Mouse (Mus musculus) MEL (cell line): Measurements from ENCODE around the gene Mmgt2. TPM values are rescaled to one million over a fixed set of nuclear protein-coding genes. Genes with fewer than 3 reads are reported as not detected.

ENCODE experiments used
- DNase-seq: peaks from one replicate; pipeline ENCODE4 v3.0.0; 2011; ENCODE audit warnings: low read depth, low spot score
- H3K27ac ChIP-seq: 2 replicates; pipeline ENCODE4 v1.5.1; 2012; ENCODE audit warnings: low read depth, mild to moderate bottlenecking, control low read depth, low read length, moderate library complexity; ENCODE audit not compliant: control insufficient read depth
- H3K27me3 ChIP-seq, 2 experiments: fragments of 150-350 bp in 1 of 2; sonication (generic) in 1 of 2; 2 replicates each; pipeline ENCODE4 v1.6.1; 2012; ENCODE audit warnings: low read length in 2 of 2, mild to moderate bottlenecking in 2 of 2, improper control_type of control experiment in 1 of 2, moderate library complexity in 1 of 2; ENCODE audit not compliant: insufficient read depth in 2 of 2, control insufficient read depth in 1 of 2
- H3K36me3 ChIP-seq, 2 experiments: 2 replicates each; pipeline ENCODE4 v1.6.1; 2012 to 2014; ENCODE audit warnings: low read length in 2 of 2, improper control_type of control experiment in 1 of 2, inconsistent platforms in 1 of 2, mild to moderate bottlenecking in 1 of 2; ENCODE audit not compliant: insufficient read depth in 2 of 2, control insufficient read depth in 1 of 2
- H3K4me1 ChIP-seq, 2 experiments: fragments of 150-350 bp in 1 of 2; sonication (generic) in 1 of 2; 2 replicates each; pipeline ENCODE4 v1.6.1; 2012; ENCODE audit warnings: low read length in 2 of 2, improper control_type of control experiment in 1 of 2, mild to moderate bottlenecking in 1 of 2; ENCODE audit not compliant: insufficient read depth in 2 of 2, control insufficient read depth in 1 of 2
- H3K4me3 ChIP-seq, 2 experiments: fragments of 150-350 bp in 1 of 2; sonication (generic) in 1 of 2; 2 replicates each; pipeline ENCODE4 v1.5.1; 2012; ENCODE audit warnings: low read depth in 2 of 2, low read length in 2 of 2, mild to moderate bottlenecking in 2 of 2, moderate library complexity in 2 of 2, control low read depth in 1 of 2, improper control_type of control experiment in 1 of 2; ENCODE audit not compliant: control insufficient read depth in 1 of 2, insufficient read depth in 1 of 2
- H3K79me2 ChIP-seq: 2 replicates; pipeline ENCODE4 v1.6.1; 2012; ENCODE audit warnings: mild to moderate bottlenecking, low read length, moderate library complexity; ENCODE audit not compliant: control insufficient read depth, poor library complexity, insufficient read depth
- H3K9ac ChIP-seq: 2 replicates; pipeline ENCODE4 v1.6.1; 2012; ENCODE audit warnings: low read depth, mild to moderate bottlenecking, control low read depth, low read length, moderate library complexity; ENCODE audit not compliant: control insufficient read depth, poor library complexity, severe bottlenecking
- H3K9me3 ChIP-seq: fragments of 150-350 bp; sonication (generic); replicated peaks from 2 replicates; pipeline ENCODE4 v1.6.1; 2012; ENCODE audit warnings: mild to moderate bottlenecking, low read length, improper control_type of control experiment, moderate library complexity; ENCODE audit not compliant: insufficient read depth
- BHLHE40 ChIP-seq: IDR thresholded peaks from 2 replicates; pipeline ENCODE4 v1.6.1; 2012; ENCODE audit warnings: low read depth, mild to moderate bottlenecking, inconsistent platforms, low read length, improper control_type of control experiment, borderline replicate concordance
- CTCF ChIP-seq, 3 experiments: IDR thresholded peaks in 2 of 3; conservative IDR thresholded peaks in 1 of 3; 2 replicates each; pipeline ENCODE4 v1.5.1; 2011 to 2012; ENCODE audit warnings: low read length in 3 of 3, low read depth in 2 of 3, mild to moderate bottlenecking in 2 of 3, improper control_type of control experiment in 1 of 3, inconsistent platforms in 1 of 3, mixed read lengths in 1 of 3, moderate library complexity in 1 of 3; ENCODE audit not compliant: control insufficient read depth in 1 of 3, insufficient read depth in 1 of 3, poor library complexity in 1 of 3, severe bottlenecking in 1 of 3
- E2F4 ChIP-seq: IDR thresholded peaks from 2 replicates; pipeline ENCODE4 v1.6.1; 2011; ENCODE audit warnings: low read depth, low read length, improper control_type of control experiment, borderline replicate concordance
- EP300 ChIP-seq, 2 experiments: IDR thresholded peaks; 2 replicates each; pipeline ENCODE4 v1.6.1; 2011; ENCODE audit warnings: improper control_type of control experiment in 2 of 2, low read length in 2 of 2, low read depth in 1 of 2, mild to moderate bottlenecking in 1 of 2
- ETS1 ChIP-seq: IDR thresholded peaks from 2 replicates; pipeline ENCODE4 v1.6.1; 2012; ENCODE audit warnings: low read depth, mild to moderate bottlenecking, inconsistent platforms, low read length, improper control_type of control experiment, moderate library complexity
- GABPA ChIP-seq: IDR thresholded peaks from 2 replicates; pipeline ENCODE4 v1.6.1; 2012; ENCODE audit warnings: low read depth, mild to moderate bottlenecking, inconsistent platforms, low read length, improper control_type of control experiment, moderate library complexity
- GATA1 ChIP-seq: IDR thresholded peaks from 2 replicates; pipeline ENCODE4 v1.6.1; 2011; ENCODE audit warnings: low read depth, low read length, improper control_type of control experiment
- HCFC1 ChIP-seq: IDR thresholded peaks from 2 replicates; pipeline ENCODE4 v1.6.1; 2012; ENCODE audit warnings: low read depth, mild to moderate bottlenecking, inconsistent platforms, low read length, improper control_type of control experiment, moderate library complexity
- JUND ChIP-seq: IDR thresholded peaks from 2 replicates; pipeline ENCODE4 v1.6.1; 2011; ENCODE audit warnings: low read depth, mild to moderate bottlenecking, improper control_type of control experiment, low read length
- KAT2A ChIP-seq: conservative IDR thresholded peaks from 2 replicates; pipeline ENCODE4 v1.6.1; 2012; ENCODE audit warnings: low read depth, low read length, improper control_type of control experiment, inconsistent platforms
- MAFK ChIP-seq: IDR thresholded peaks from 2 replicates; pipeline ENCODE4 v1.6.1; 2011; ENCODE audit warnings: low read depth, mild to moderate bottlenecking, low read length, improper control_type of control experiment, borderline replicate concordance
- MAX ChIP-seq: IDR thresholded peaks from 2 replicates; pipeline ENCODE4 v1.6.1; 2011; ENCODE audit warnings: low read length, improper control_type of control experiment
- MAZ ChIP-seq: IDR thresholded peaks from 2 replicates; pipeline ENCODE4 v1.6.1; 2012; ENCODE audit warnings: low read depth, mild to moderate bottlenecking, inconsistent platforms, low read length, improper control_type of control experiment
- MXI1 ChIP-seq: IDR thresholded peaks from 2 replicates; pipeline ENCODE4 v1.6.1; 2011; ENCODE audit warnings: mild to moderate bottlenecking, low read depth, low read length, improper control_type of control experiment
- MYB ChIP-seq: IDR thresholded peaks from 2 replicates; pipeline ENCODE4 v1.6.1; 2011; ENCODE audit warnings: mild to moderate bottlenecking, low read depth, low read length, improper control_type of control experiment
- MYC ChIP-seq: IDR thresholded peaks from 2 replicates; pipeline ENCODE4 v1.6.1; 2011; ENCODE audit warnings: low read depth, mild to moderate bottlenecking, low read length, improper control_type of control experiment, moderate library complexity
- RAD21 ChIP-seq: IDR thresholded peaks from 2 replicates; pipeline ENCODE4 v1.6.1; 2011; ENCODE audit warnings: mild to moderate bottlenecking, low read depth, low read length, improper control_type of control experiment
- SIN3A ChIP-seq: IDR thresholded peaks from 2 replicates; pipeline ENCODE4 v1.6.1; 2012; ENCODE audit warnings: low read length, improper control_type of control experiment, inconsistent platforms
- SMC3 ChIP-seq: IDR thresholded peaks from 2 replicates; pipeline ENCODE4 v1.6.1; 2011; ENCODE audit warnings: low read depth, low read length, improper control_type of control experiment
- TAL1 ChIP-seq: IDR thresholded peaks from 2 replicates; pipeline ENCODE4 v1.6.1; 2012; ENCODE audit warnings: mild to moderate bottlenecking, inconsistent platforms, low read length, moderate library complexity, mixed read lengths
- TBP ChIP-seq: IDR thresholded peaks from 2 replicates; pipeline ENCODE4 v1.8.0; 2011; ENCODE audit warnings: low read depth, low read length, improper control_type of control experiment
- TCF12 ChIP-seq: IDR thresholded peaks from 2 replicates; pipeline ENCODE4 v1.6.1; 2014; ENCODE audit warnings: low read depth, mild to moderate bottlenecking, inconsistent platforms, low read length, improper control_type of control experiment, moderate library complexity
- USF1 ChIP-seq: IDR thresholded peaks from 2 replicates; pipeline ENCODE4 v1.6.1; 2014; ENCODE audit warnings: low read depth, mild to moderate bottlenecking, inconsistent platforms, low read length, improper control_type of control experiment, moderate library complexity
- USF2 ChIP-seq, 2 experiments: IDR thresholded peaks; 2 replicates each; pipeline ENCODE4 v1.6.1; 2011 to 2012; ENCODE audit warnings: improper control_type of control experiment in 2 of 2, low read length in 2 of 2, borderline replicate concordance in 1 of 2, inconsistent platforms in 1 of 2, low read depth in 1 of 2, mild to moderate bottlenecking in 1 of 2; ENCODE audit not compliant: insufficient read depth in 1 of 2
- ZC3H11A ChIP-seq: IDR thresholded peaks from 2 replicates; pipeline ENCODE4 v1.6.1; 2012; ENCODE audit warnings: low read depth, mild to moderate bottlenecking, inconsistent platforms, low read length, improper control_type of control experiment
- ZKSCAN1 ChIP-seq: IDR thresholded peaks from 2 replicates; pipeline ENCODE4 v1.6.1; 2012; ENCODE audit warnings: low read depth, mild to moderate bottlenecking, inconsistent platforms, low read length, improper control_type of control experiment, moderate library complexity
- ZMIZ1 ChIP-seq: IDR thresholded peaks from 2 replicates; pipeline ENCODE4 v1.6.1; 2012; ENCODE audit warnings: low read depth, mild to moderate bottlenecking, inconsistent platforms, low read length, improper control_type of control experiment, moderate library complexity
- polyA plus RNA-seq, 2 experiments: library from polyadenylated mRNA; stranded (reverse) in 1 of 2; unstranded in 1 of 2; fragments of >175 nt in 1 of 2; fragments of >200 nt in 1 of 2; gene quantifications; 2 replicates each; pipeline versions ENCODE4 v1.2.1 to v1.2.4; 2012; ENCODE audit warnings: low replicate concordance in 2 of 2, low read depth in 1 of 2; ENCODE audit not compliant: insufficient read length in 2 of 2, insufficient read depth in 1 of 2, missing spikeins in 1 of 2
- total RNA-seq: library from RNA; depleted of rRNA; stranded (reverse); fragments of 300-350 nt; gene quantifications from 2 replicates; pipeline ENCODE4 v1.2.3, GENCODE M21; 2012

Mmgt2 gene
- total and polyA plus RNA-seq, 3 experiments, result 24.1 to 51.9 TPM; not detected in 1

DNA sequence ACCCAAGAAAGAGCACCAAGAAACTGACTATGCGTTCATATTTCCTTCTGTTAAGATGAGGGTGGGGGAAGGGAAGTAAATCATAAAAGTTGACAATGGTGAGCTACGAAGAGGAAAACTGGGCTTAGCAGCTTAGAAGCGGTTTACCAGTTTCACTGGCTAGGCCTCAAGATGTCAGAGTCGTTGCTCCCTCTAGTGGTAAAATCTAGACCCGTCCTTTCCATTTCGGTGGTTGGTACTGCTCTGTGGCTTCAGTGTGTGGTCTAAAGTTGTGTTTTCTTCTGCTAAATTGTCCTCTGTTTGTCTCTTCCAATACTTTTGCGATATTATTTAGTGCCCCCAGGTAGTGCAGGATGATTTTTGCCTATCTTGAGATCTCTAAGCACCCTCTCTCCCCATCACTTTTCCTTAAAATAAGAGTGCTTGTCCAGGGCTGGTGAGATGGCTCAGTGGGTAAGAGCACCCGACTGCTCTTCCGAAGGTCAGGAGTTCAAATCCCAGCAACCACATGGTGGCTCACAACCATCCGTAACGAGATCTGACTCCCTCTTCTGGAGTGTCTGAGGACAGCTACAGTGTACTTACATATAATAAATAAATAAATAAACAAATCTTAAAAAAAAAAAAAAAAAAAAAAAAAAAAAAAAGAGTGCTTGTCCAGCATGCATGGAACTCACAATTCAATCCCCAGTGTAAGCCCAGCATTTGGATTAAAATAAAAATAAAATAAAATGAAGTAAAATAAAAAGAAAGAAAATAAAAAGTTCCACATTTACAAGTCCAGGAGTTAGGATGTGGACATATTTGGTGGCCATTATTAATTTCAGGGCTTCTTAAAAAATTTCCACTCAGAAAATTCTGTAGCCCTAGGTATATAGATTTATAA is 45.1 kb downstream of the Mmgt2 start (continued):
- no peak for TF ChIP-seq USF1
- 0 out of 2 replicates have a peak, but pooled peaks have one; percentile 38 for TF ChIP-seq MAFK
- TF ChIP-seq TBP, result peak; percentile 93
- no peak for TF ChIP-seq TCF12

DNA sequence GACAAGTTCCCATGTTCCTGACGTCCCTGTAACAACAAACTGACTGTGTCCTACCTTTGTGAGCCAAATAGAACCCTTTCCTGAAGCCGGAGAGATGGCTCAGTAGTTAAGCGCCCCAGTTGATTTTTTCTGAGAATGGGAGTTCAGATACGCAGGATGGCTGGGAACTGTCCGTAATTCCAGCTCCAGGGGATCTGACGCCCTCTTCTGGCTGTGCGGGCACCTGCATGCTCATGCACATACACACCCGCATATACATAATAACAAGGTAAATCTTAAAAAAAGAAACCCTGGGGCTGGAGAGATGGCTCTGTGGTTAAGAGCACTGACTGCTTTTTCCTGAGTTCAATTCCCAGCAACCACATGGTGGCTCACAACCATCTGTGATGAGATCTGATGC is 46.7 kb downstream of the Mmgt2 start:
- H3K9me3 ChIP-seq, result no peaks in the 10 kb centered on the region
- no peak for TF ChIP-seq HCFC1
- no peak for TF ChIP-seq ZKSCAN1
- no peak for TF ChIP-seq EP300 (IDR thresholded peaks at IDR 0.05; ENCODE audit: low read depth in 1 of 2, low read length in 2 of 2)
- TF ChIP-seq CTCF (IDR thresholded peaks at IDR 0.05 in 2 of 3, conservative IDR thresholded peaks at IDR 0.05 in 1 of 3; ENCODE audit: control insufficient read depth in 1 of 3, insufficient read depth in 1 of 3, low read depth in 2 of 3, low read length in 3 of 3, poor library complexity in 1 of 3, severe bottlenecking in 1 of 3), result peak; percentile 22 to 48 (median 24); a peak in 5 of 6 replicates
- TF ChIP-seq SMC3, result 0 out of 2 replicates have a peak, but pooled peaks have one; percentile 13
- no peak for TF ChIP-seq KAT2A
- no peak for TF ChIP-seq MYC
- TF ChIP-seq ETS1, result no peak
- no peak for TF ChIP-seq GATA1
- TF ChIP-seq USF2 (IDR thresholded peaks at IDR 0.05; ENCODE audit: borderline replicate concordance in 1 of 2, insufficient read depth in 1 of 2, low read depth in 1 of 2, low read length in 2 of 2), result no peak
- TF ChIP-seq, all 39 proteins: peak for 2
- H3K79me2 ChIP-seq, result no peaks in the 10 kb centered on the region
- no peak overlapping the region for H3K9ac ChIP-seq
- no peak overlapping the region for H3K4me3 ChIP-seq
- H3K4me1 ChIP-seq, result no peaks in the 10 kb centered on the region
- H3K27me3 ChIP-seq, result peaks cover 3 to 7% of the 10 kb centered on the region in 2 experiments
- no peak for DNase-seq
- H3K27ac ChIP-seq, result no peak overlapping the region
- H3K36me3 ChIP-seq, result no peaks in the 10 kb centered on the region

DNA sequence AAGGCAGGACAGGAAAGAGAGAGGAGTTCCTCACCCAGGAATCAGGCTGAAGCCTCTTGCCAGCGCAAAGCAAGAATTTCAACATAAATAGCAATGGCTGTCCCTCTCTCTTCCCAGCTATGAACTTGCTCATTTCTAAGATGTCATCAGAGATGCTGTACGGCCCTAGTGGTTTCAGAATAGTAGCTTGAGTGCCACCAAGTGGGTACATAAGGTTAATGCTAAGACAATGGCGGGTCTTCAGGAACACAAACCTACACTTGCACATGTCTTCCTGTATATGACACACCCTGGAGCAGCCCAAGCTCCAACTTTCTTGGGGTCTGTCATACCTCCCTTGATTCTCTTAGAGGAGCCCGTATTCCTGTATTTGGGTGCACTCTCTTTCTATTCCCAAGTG is 51.3 kb downstream of the Mmgt2 start:
- H3K27me3 ChIP-seq, result peaks cover 8 to 13% of the 10 kb centered on the region in 2 experiments
- peak; percentile 65 for DNase-seq
- H3K36me3 ChIP-seq, result no peaks in the 10 kb centered on the region
- TF ChIP-seq BHLHE40, result no peak
- TF ChIP-seq SMC3, result peak; percentile 58
- no peak for TF ChIP-seq TAL1
- peak; percentile 39; the same call in 1 of the 2 replicates for TF ChIP-seq MXI1
- TF ChIP-seq MAX, result no peak
- no peak for TF ChIP-seq ZKSCAN1
- no peak for TF ChIP-seq JUND
- no peak for TF ChIP-seq MYB
- TF ChIP-seq E2F4, result no peak
- no peak for TF ChIP-seq ZMIZ1
- TF ChIP-seq RAD21, result peak; percentile 71
- no peak for TF ChIP-seq MAZ
- 0 out of 2 replicates have a peak, but pooled peaks have one; percentile 30 for TF ChIP-seq SIN3A
- peak in 2 of 3 experiments; percentile 20 to 68; a peak in 2 of 6 replicates for TF ChIP-seq CTCF (IDR thresholded peaks at IDR 0.05 in 2 of 3, conservative IDR thresholded peaks at IDR 0.05 in 1 of 3; ENCODE audit: control insufficient read depth in 1 of 3, insufficient read depth in 1 of 3, low read depth in 2 of 3, low read length in 3 of 3, poor library complexity in 1 of 3, severe bottlenecking in 1 of 3)
- TF ChIP-seq GABPA, result no peak
- peak; percentile 33; the same call in 1 of the 2 replicates for TF ChIP-seq ZC3H11A
- no peaks in the 10 kb centered on the region for H3K79me2 ChIP-seq
- H3K27ac ChIP-seq, result no peak overlapping the region
- no peak overlapping the region for H3K9ac ChIP-seq
- H3K4me1 ChIP-seq, result no peaks in the 10 kb centered on the region
- H3K4me3 ChIP-seq, result no peak overlapping the region
- H3K9me3 ChIP-seq, result no peaks in the 10 kb centered on the region
